Mouse (Mus musculus): ENCODE results near the gene Osbpl8. TPM values are rescaled to one million over a fixed set of nuclear protein-coding genes. Genes with fewer than 3 reads are reported as not detected.

Gene Osbpl8
- polyA plus RNA-seq, 1 experiment = 1.3 TPM

- peaks cover 21% of the 10 kb centered on the region for H3K27me3 ChIP-seq (replicated peaks)
- no peak for TF ChIP-seq GATA1 (IDR thresholded peaks at IDR 0.05; ENCODE audit: borderline replicate concordance, low read length)
- TF ChIP-seq FLI1 (IDR thresholded peaks at IDR 0.05; ENCODE audit: low read length) = no peak
- H3K4me1 ChIP-seq = peaks cover 11% of the 10 kb centered on the region; the same call in 1 of the 2 replicates
- no peaks in the 10 kb centered on the region for H3K36me3 ChIP-seq (replicated peaks; ENCODE audit: low read length)
- no peak overlapping the region for H3K4me3 ChIP-seq (replicated peaks)
- H3K9me3 ChIP-seq = peaks cover 8% of the 10 kb centered on the region
Measured at GRCm38 (mm10) chr10:111343555-111343954, 179.0 kb downstream of the Osbpl8 start.

Other genes starting within 250 kb of the Osbpl8 start
- 19.5 and 32.9 TPM in 2 replicates for gene Csrp2, start 245.0 kb upstream of the Osbpl8 start, polyA plus RNA-seq (2012; ENCODE audit: insufficient read depth, low replicate concordance)
- gene Zdhhc17, start 154.6 kb upstream of the Osbpl8 start, polyA plus RNA-seq (2012; ENCODE audit: insufficient read depth, low replicate concordance) = 0.29 and 1.3 TPM in 2 replicates
- gene Bbs10, start 133.9 kb downstream of the Osbpl8 start, polyA plus RNA-seq (2012; ENCODE audit: insufficient read depth, low replicate concordance) = 0.97 TPM in 1 of 2 replicates, not detected in the other